Mouse (Mus musculus) liver, postnatal 0 days (tissue): ENCODE data around the gene Vmn2r18.

ENCODE experiments used
- CTCF ChIP-seq: sonication (generic); IDR thresholded peaks from 2 replicates; pipeline ENCODE4 v1.5.1; 2016; ENCODE audit warnings: antibody characterized with exemption, low read depth
- EP300 ChIP-seq: IDR thresholded peaks from 2 replicates; pipeline ENCODE4 v1.6.1; 2016; ENCODE audit warnings: antibody characterized with exemption, low read depth, mild to moderate bottlenecking

- TF ChIP-seq CTCF: no peak
- no peak for TF ChIP-seq EP300
Measured at GRCm38 (mm10) chr5:151642102-151642501, 36.3 kb upstream of the Vmn2r18 start.
